Mouse (Mus musculus): ENCODE data around the gene Nsfl1c.
"Not testable (repeated sequence)": the region's sequence is repeated elsewhere in the genome, so short reads cannot be mapped to it uniquely, and the experiment has no call there.

The Nsfl1c gene

GRCm38 (mm10) chr2:151494035-151494803, at the start of gene Nsfl1c:
Gene Nsfl1c (plus strand): TSS chr2:151494182.
- DNase-seq, result peak; percentile 96

GRCm38 (mm10) chr2:151476053-151476452, 17.9 kb upstream of the Nsfl1c start, which contains the start of gene 4921509C19Rik:
Gene 4921509C19Rik (minus strand): TSS chr2:151476153.
- not testable (repeated sequence) for DNase-seq

- DNase-seq, result no peak
These were observed 7.5 kb upstream of the Nsfl1c start for GRCm38 (mm10) chr2:151486496-151486895.

- DNase-seq, result no peak
These were observed 4.4 kb downstream of the Nsfl1c start for GRCm38 (mm10) chr2:151498358-151498757.

- DNase-seq, result no peak
These were observed 6.5 kb downstream of the Nsfl1c start for GRCm38 (mm10) chr2:151500442-151501007.

GRCm38 (mm10) chr2:151504226-151504625, 10.2 kb downstream of the Nsfl1c start:
- DNase-seq, result no peak

GRCm38 (mm10) chr2:151512199-151512598, 18.2 kb downstream of the Nsfl1c start:
- DNase-seq, result peak; percentile 32

GRCm38 (mm10) chr2:151513525-151514285, 19.7 kb downstream of the Nsfl1c start:
- DNase-seq, result no peak

- no peak for DNase-seq
These were observed 25.0 kb downstream of the Nsfl1c start for GRCm38 (mm10) chr2:151519000-151519399.

GRCm38 (mm10) chr2:151524324-151525041, 30.5 kb downstream of the Nsfl1c start:
- no peak for DNase-seq

- DNase-seq, result no peak
These were observed 31.5 kb downstream of the Nsfl1c start for GRCm38 (mm10) chr2:151525520-151525919.

GRCm38 (mm10) chr2:151528066-151528465, 34.1 kb downstream of the Nsfl1c start:
- DNase-seq, result no peak

GRCm38 (mm10) chr2:151529169-151529568, 35.2 kb downstream of the Nsfl1c start:
- DNase-seq, result no peak

GRCm38 (mm10) chr2:151530378-151531230, 36.6 kb downstream of the Nsfl1c start:
- no peak for DNase-seq

- no peak for DNase-seq
These were observed 39.6 kb downstream of the Nsfl1c start for GRCm38 (mm10) chr2:151533632-151534031.

- DNase-seq, result no peak
These were observed 42.1 kb downstream of the Nsfl1c start for GRCm38 (mm10) chr2:151535961-151536617.

- DNase-seq, result peak; percentile 48
These were observed 42.6 kb downstream of the Nsfl1c start for GRCm38 (mm10) chr2:151536618-151536974.

- DNase-seq, result no peak
These were observed 44.7 kb downstream of the Nsfl1c start for GRCm38 (mm10) chr2:151538646-151539045.

- DNase-seq, result peak; percentile 97
These were observed 48.5 kb downstream of the Nsfl1c start, which contains the start of gene Fkbp1a for GRCm38 (mm10) chr2:151542323-151543062. Gene Fkbp1a (plus strand): TSS chr2:151542483.

GRCm38 (mm10) chr2:151543063-151543895, 49.3 kb downstream of the Nsfl1c start:
- peak; percentile 45 for DNase-seq
